Mouse (Mus musculus): ENCODE measurements around the gene Slc16a13.
"Not testable (repeated sequence)": the region's sequence is repeated elsewhere in the genome, so short reads cannot be mapped to it uniquely, and the experiment has no call there.

The Slc16a13 gene

DNA sequence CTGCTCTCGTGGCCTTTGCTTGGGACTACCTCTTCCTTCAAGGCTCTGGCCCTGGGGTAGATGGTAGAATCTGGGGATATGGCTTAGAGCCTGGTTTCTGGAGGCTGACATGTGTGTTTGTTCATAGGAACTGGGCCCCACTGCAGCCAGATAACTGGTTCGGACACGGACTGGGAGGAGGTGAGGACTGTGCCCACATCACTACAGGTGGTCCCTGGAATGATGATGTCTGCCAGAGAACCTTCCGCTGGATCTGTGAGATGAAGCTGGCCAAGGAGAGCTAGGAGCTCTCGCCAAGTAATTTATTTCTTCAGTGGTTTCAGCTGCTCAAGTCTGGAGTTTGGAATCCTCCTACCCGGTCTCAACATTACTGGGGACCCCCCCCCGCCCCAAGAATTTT is 50.6 kb downstream of the Slc16a13 start:
- no peak for DNase-seq (ENCODE audit: low spot score)

DNA sequence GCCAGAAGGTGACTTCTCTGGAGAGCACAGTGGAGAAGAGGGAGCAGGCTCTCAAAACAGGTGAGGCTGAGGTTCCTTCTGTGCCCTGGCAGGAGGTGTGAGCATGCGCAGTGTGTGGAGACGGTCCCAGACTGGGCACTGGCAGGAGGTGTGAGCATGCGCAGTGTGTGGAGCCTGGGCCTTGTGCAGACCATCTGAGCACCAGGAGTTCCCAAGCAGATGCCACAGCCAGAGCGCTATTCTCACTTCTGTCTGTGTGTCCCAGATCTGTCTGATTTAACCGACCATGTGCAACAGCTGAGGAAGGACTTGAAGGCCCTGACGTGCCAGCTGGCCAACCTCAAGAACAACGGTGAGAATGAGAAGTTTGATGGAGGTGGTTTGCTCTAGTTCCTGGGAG is 51.4 kb downstream of the Slc16a13 start:
- not testable (repeated sequence) for DNase-seq (ENCODE audit: low spot score)

DNA sequence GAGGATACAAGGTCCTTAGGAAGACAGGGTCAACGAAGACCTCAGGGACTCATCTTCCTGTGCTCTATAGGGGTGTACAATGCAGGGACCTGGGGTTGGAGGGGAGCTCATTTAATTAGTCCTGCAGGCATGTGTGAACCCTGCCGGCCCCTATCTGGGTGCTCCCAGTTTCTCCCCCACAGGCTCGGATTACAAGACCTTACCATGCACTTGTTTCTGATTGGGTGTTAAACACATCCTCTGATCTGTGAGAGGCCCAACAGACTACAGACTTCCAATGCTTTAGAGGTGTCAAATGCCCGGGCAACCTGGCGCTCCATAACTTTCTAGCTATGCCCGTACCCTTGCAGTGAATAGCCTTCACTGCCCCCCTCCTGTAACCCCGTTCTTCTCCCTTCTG is 52.7 kb downstream of the Slc16a13 start:
- DNase-seq (ENCODE audit: low spot score): no peak

Measured in testis, postnatal 10 days (tissue).